Mouse (Mus musculus) lung, embryonic 15.5 days (tissue): Measurements from ENCODE around the gene Adamts4. TPM values are rescaled to one million over a fixed set of nuclear protein-coding genes. Genes with fewer than 3 reads are reported as not detected.

Experiments
- ATAC-seq: fragments of 200-750 bp; cut with Nextera tagmentation; 2 replicates; pipeline ENCODE4 v1.8.0; 2017; ENCODE audit warnings: moderate number of reproducible peaks, borderline replicate concordance; ENCODE audit not compliant: low FRiP score, low TSS enrichment; ENCODE audit errors: extremely low read depth
- H3K27ac ChIP-seq: fragments of 300-500 bp; sonication (generic); 2 replicates; pipeline ENCODE4 v1.5.1; 2015; ENCODE audit warnings: moderate library complexity, mild to moderate bottlenecking, inconsistent platforms
- H3K27me3 ChIP-seq: fragments of 300-500 bp; sonication (generic); 2 replicates; pipeline ENCODE4 v1.6.1; 2015; ENCODE audit warnings: inconsistent platforms
- H3K36me3 ChIP-seq: fragments of 300-500 bp; sonication (generic); 2 replicates; pipeline ENCODE4 v1.6.1; 2015; ENCODE audit warnings: inconsistent platforms
- H3K4me1 ChIP-seq: fragments of 300-500 bp; sonication (generic); 2 replicates; pipeline ENCODE4 v1.6.1; 2015; ENCODE audit warnings: inconsistent platforms
- H3K4me2 ChIP-seq: fragments of 300-500 bp; sonication (generic); 2 replicates; pipeline ENCODE4 v1.6.1; 2015; ENCODE audit warnings: inconsistent platforms, mild to moderate bottlenecking, moderate library complexity
- H3K4me3 ChIP-seq: fragments of 300-500 bp; sonication (generic); 2 replicates; pipeline ENCODE4 v1.5.1; 2015; ENCODE audit warnings: mild to moderate bottlenecking, inconsistent platforms
- H3K9ac ChIP-seq: fragments of 300-500 bp; sonication (generic); 2 replicates; pipeline ENCODE4 v1.6.1; 2015; ENCODE audit warnings: inconsistent platforms
- H3K9me3 ChIP-seq: fragments of 300-500 bp; sonication (generic); 2 replicates; pipeline ENCODE4 v1.6.1; 2016; ENCODE audit warnings: inconsistent platforms
- WGBS: fragments of 180-500 bp; shearing (Covaris S2); methylation state at CpG from one replicate; pipeline ENCODE4 v1.1.7; 2015; 5-methylcytosine and 5-hydroxymethylcytosine counted together
- polyA plus RNA-seq: library from polyadenylated mRNA; unstranded; fragments of >200 nt; fragmentation: Nextera tagmentation; extraction: Ambion mirVana; gene quantifications from 2 replicates; pipeline ENCODE4 v1.2.1, GENCODE M21; 2015

Gene Adamts4
- polyA plus RNA-seq, 1 experiment from 2014 or later: 9.6 TPM

DNA sequence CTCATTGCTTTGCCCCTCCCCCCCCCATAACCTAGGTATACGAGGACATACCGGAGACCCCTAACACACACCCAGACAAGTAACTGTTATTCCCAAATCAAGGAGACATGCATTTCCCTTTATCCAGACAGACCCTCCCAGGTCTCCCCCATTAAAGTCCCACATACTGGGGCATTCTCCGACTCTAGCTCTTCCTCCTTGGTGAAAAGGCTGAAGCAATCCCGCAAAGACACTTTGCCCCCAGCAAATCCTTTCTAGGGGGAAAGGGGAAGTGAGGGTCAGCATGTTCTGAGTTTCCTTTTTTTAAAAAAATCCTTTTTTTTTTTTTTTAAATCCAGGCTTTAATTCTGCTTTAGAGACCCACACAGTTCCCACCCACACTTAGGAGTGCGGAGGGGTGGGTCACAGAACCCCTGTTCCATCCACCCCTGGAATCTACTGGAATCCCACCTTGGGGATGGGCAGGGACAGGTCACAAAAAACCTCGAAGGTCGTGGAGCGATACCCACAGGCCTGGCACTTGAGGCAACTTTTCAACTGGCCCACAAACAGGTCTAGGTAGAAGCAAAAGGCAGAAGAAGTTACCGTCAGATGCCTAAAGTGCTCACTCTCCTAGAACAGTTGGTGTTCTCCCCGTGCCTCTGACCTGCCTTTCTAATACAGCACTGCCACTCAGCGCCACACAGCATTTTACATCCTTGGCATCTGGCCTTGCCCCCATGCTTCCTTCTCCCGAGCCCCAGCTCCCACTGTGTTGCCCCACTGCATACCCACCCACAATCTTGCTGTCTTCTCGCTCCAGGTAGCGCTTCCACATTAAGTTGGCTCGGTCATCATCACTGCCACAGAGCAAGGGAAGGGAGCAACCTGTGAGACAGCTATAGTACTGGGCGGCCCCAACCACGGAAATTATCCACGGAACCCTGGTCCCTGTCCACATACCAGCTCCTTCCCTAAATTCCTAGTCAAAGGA is 33.3 kb downstream of the Adamts4 start:
- Histone ChIP-seq H3K27ac (no peak overlapping the region), H3K4me3 (no peak overlapping the region), H3K4me1 (peaks cover 36% of the 10 kb centered on the region), H3K9me3 (no peaks in the 10 kb centered on the region), H3K27me3 (no peaks in the 10 kb centered on the region), H3K9ac (no peak overlapping the region), H3K36me3 (peaks cover 47% of the 10 kb centered on the region), H3K4me2 (no peak overlapping the region)
- WGBS: 92% methylated on average over 18 of the region's 18 CpGs
- no peak for ATAC-seq

DNA sequence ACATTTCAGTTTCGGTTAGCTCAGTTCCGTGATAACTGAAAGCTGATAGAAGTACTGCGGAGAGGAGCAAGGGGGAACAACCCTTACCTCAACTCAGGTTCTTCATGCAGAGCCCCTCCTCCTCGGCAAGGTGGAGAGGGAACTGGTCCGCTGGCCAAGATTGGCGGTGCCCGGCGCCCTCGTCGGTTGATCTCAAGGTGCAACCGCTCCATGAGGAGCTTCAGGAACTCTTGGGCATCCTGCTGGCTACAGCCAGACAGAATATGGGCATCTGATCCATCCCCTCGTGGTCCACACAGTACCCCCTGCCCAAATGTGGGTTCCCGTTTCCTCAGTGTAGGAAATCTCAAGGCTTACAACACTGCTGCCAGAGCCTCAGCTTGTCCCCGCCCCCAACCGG is 34.3 kb downstream of the Adamts4 start:
- Histone ChIP-seq H3K9me3 (no peaks in the 10 kb centered on the region), H3K27ac (no peak overlapping the region), H3K4me3 (no peak overlapping the region), H3K4me2 (no peak overlapping the region), H3K27me3 (no peaks in the 10 kb centered on the region), H3K9ac (no peak overlapping the region), H3K4me1 (peaks cover 34% of the 10 kb centered on the region), H3K36me3 (peaks cover 54% of the 10 kb centered on the region)
- WGBS: 91% methylated on average over 15 of the region's 15 CpGs
- ATAC-seq: no peak

DNA sequence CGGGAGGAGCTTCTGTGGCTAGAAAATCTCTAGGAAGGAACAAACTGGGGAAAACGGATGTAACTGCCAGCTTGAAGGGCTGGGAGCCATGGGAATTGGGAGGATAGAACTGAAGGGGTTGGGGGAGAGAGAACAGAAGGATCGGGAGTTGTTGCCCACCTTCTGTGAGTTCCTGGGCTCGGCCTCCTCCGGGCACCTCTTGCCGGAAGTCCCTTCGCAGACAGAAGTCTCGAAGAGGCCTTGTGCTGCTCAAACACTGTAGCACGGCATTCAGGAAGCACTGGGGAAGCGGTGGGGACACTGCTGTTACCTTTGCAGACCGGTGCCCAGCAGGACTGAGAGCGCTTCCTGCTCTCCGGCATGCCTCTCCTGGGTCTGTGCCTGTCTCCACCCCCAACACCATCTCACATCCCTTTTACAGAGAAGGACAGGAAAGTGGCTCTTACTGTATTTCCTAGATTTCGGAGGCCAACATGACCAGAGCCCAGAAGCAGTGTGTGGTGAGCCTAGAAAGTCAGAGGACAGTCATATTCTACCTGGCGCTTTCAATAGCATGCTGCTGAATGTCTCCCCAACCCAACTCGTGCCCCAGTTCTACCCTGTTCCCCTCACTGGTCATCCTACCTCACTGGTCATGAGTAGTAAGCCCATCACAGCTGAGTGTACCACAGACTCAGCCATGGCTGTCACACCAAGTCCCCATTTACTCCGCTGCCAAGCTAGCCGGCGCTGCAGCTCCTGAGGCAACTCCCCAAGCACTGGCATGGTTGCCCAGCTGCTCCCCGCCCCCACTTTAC is 35.1 kb downstream of the Adamts4 start:
- WGBS: 82% methylated on average over 20 of the region's 20 CpGs

DNA sequence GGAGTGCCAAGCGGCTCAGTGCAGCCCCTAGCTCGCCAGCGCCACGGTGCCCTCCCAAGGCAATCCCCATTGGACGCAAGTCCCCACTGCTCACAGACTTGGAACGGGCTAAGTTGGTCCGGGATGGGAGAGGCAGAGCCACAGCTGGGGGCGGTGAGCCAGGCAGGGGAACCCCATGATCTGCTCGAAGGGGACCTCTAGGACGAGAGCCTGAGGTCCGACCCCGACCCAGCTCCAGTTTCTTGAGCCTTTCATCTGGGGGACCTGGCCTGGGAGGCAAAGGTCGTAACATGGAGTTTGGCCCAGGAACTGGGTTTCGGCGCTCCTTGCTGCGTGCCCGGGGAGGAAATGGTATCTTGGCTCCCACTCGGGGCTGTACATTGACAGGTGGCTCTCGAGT is 36.3 kb downstream of the Adamts4 start:
- no peak overlapping the region; the same call in 1 of the 2 replicates for H3K9ac ChIP-seq
- peaks cover 25% of the 10 kb centered on the region for H3K4me1 ChIP-seq
- no peak for ATAC-seq
- H3K27ac ChIP-seq: no peak overlapping the region
- peak overlapping the region; percentile 99 for H3K4me3 ChIP-seq
- WGBS: 91% methylated on average over 19 of the region's 19 CpGs
- H3K4me2 ChIP-seq: peak overlapping the region; percentile 69
- no peaks in the 10 kb centered on the region for H3K27me3 ChIP-seq
- H3K36me3 ChIP-seq: peaks cover 61% of the 10 kb centered on the region
- no peaks in the 10 kb centered on the region for H3K9me3 ChIP-seq

More for the DNA sequence above, 35.1 kb downstream of the Adamts4 start:
- no peak for ATAC-seq
- Histone ChIP-seq H3K9me3 (no peaks in the 10 kb centered on the region), H3K27ac (no peak overlapping the region), H3K4me1 (peaks cover 26% of the 10 kb centered on the region), H3K9ac (no peak overlapping the region), H3K4me3 (no peak overlapping the region), H3K27me3 (no peaks in the 10 kb centered on the region), H3K4me2 (no peak overlapping the region), H3K36me3 (peaks cover 61% of the 10 kb centered on the region)

DNA sequence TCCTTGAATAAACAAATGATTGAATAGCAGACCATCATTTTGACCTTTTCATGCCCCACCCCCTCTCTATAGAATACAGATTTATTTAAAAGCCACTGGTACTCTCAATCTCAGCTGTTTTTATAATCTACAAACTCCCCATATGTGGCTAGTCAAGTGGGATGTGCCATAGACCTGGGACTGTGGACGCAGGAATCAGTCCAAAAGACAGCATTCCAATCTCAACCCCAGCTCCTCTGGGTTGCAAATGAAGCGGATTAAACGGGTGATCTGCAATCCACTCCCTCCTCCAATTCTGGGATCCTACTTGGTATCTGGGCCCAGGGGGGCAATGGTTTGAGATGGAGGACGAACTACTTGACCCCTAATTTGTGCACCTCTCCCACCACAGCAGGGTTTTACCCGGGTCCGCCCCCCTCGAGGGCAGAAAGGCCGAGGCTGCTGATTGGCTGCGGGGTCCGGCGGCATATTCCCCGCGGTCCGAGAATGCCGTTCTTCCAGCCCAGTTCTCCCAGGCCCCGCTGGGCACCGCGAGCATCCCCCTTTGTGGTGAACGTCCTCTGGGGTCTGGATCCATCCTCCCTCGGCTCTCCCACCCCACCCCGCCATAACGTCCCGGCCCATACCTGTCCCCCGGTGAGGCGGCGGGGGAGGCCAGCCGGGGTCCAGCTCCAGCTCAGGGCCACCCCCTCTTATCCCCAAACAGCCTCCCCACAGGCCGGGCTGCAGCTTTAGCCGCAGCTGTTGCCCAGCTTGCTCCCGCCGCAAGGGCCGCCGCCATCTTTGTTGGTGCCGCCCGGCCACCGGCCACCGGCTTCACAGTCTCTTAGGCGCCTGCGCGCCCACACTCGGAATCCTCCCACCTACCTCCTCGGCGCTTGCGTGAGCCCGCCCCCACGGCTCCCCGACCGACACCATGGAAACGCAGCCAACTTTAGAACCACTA is 37.2 kb downstream of the Adamts4 start, which contains the start of gene Usp21:
Gene Usp21, minus strand, starts transcription at position 856 of the 946 bp plus-strand sequence.
- no peaks in the 10 kb centered on the region for H3K27me3 ChIP-seq
- ATAC-seq: peak; percentile 94
- no peaks in the 10 kb centered on the region for H3K9me3 ChIP-seq
- H3K9ac ChIP-seq: peak within 1 kb of the TSS; percentile 99
- H3K4me2 ChIP-seq: peak within 1 kb of the TSS; percentile 69
- WGBS: under 1% methylated on average over 45 of the region's 49 CpGs
- peak within 1 kb of the TSS; percentile 92 for H3K27ac ChIP-seq
- H3K36me3 ChIP-seq: peaks cover 58% of the 10 kb centered on the region
- peak within 1 kb of the TSS; percentile 99 for H3K4me3 ChIP-seq
- H3K4me1 ChIP-seq: peaks cover 18% of the 10 kb centered on the region

DNA sequence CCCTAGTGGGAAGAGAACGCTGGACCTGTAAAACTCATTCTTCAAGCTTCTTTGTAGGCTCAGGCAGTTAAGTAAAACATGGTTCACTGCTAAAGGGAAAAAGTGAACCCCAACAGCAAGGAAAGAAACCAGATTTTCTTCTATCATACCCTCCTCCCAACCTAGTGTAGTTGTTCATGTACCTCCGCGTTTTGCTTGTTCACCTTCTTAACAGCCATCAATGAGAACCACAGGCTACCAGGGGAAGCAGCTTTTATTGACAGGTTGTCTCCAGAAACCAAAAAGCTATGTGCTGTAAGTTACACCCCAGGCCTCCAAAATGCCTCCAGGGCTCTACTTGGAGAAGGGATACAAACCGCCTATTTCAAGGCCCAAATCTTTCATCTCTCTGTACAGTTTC is 38.1 kb downstream of the Adamts4 start:
- H3K9me3 ChIP-seq: no peaks in the 10 kb centered on the region
- peaks cover 49% of the 10 kb centered on the region for H3K36me3 ChIP-seq
- peak overlapping the region; percentile 99 for H3K4me3 ChIP-seq
- peak overlapping the region; percentile 69 for H3K4me2 ChIP-seq
- 64% methylated on average over 4 of the region's 4 CpGs for WGBS
- no peak for ATAC-seq
- H3K27me3 ChIP-seq: no peaks in the 10 kb centered on the region
- peak overlapping the region; percentile 41; the same call in 1 of the 2 replicates for H3K9ac ChIP-seq
- peaks cover 21% of the 10 kb centered on the region for H3K4me1 ChIP-seq
- peak overlapping the region; percentile 57; the same call in 1 of the 2 replicates for H3K27ac ChIP-seq

DNA sequence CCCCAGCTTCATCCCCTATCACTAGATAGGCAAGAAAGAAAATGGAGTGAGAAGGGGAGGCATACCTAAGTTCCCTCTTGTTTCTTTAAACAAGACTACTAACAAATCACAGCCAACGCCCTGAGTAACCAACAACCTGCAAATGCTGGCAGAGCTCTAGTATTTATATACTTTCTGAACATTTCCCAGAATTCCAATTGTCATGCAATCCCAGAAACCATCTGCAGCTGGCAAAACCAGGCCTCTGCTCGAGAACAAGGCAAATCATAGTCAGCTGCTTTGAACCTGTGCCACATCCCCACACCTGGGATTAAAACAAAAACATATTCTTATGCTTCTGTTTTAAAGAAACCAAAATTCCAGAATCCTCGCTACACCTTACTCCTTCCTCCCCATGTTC is 43.1 kb downstream of the Adamts4 start:
- Histone ChIP-seq H3K36me3 (peaks cover 18% of the 10 kb centered on the region), H3K9me3 (no peaks in the 10 kb centered on the region), H3K27me3 (no peaks in the 10 kb centered on the region; the same call in 1 of the 2 replicates), H3K4me2 (peak overlapping the region; percentile 70), H3K4me3 (peak overlapping the region; percentile 74), H3K27ac (no peak overlapping the region), H3K4me1 (peaks cover 11% of the 10 kb centered on the region; the same call in 1 of the 2 replicates), H3K9ac (no peak overlapping the region; the same call in 1 of the 2 replicates)
- WGBS: 65% methylated on average over 3 of the region's 3 CpGs
- no peak for ATAC-seq

DNA sequence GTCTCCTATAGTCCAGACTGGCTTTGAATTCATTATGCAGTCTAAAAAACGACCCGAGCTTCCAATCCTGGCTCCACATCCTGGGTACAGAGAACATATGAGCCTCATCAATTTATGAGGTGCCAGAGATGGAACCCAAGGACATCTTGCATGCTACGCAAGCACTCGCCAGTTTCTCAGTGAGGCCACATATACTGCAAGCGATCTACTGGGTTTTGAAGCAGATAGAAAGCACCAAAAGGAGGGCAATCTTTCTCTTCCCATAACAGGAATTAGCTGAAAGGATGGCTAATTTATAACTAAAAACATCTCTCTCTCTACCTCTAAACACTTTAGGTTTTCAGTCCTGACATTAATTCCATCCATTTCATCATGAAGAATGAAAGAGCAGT is 43.7 kb downstream of the Adamts4 start:
- Histone ChIP-seq H3K4me2 (peak overlapping the region; percentile 70), H3K4me3 (peak overlapping the region; percentile 74), H3K36me3 (peaks cover 12% of the 10 kb centered on the region), H3K4me1 (peaks cover 9% of the 10 kb centered on the region; the same call in 1 of the 2 replicates), H3K27me3 (no peaks in the 10 kb centered on the region; the same call in 1 of the 2 replicates), H3K9me3 (no peaks in the 10 kb centered on the region), H3K9ac (peak overlapping the region; percentile 81), H3K27ac (peak overlapping the region; percentile 95)
- no peak for ATAC-seq
- WGBS: 15% methylated on average over 5 of the region's 5 CpGs

DNA sequence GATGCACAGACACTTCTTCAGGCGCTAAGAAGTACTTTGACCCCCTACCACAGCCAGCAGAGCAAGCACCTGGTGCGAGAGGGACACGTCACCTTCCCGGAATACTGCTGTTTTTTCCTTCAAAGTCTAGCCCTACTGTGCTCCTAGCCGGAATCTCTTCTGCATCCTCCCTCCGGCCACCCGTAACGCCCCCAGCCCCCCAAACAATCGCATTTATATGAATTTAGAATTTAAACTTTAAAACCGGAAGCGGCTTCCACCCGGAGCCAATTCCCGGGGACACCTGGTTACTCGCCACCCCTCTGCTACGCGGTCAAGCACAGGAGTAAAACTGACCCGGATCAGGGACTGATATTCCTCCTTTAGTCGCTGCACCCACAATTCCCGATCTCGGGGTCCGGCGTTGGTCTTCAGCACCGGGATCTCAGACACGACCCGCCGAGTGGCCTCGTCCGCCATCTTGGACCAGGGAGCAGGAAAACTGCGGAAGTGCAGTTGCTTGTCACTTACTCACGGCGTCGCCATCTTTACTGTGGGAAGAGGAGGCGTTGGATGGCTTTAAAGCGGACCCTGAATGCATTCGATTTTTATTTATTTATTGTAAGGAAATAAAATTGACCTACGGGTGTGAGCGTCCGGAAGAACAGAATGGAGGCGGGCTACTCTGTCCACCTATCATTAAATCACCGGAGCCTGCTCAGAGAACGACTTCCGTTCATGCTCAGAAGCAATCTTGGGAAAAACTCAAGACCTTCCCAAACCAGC is 44.3 kb downstream of the Adamts4 start, which contains the start of gene Ufc1:
Gene Ufc1, minus strand, starts transcription at position 727 of the 765 bp plus-strand sequence.
- Histone ChIP-seq H3K27me3 (no peaks in the 10 kb centered on the region; the same call in 1 of the 2 replicates), H3K4me2 (peak within 1 kb of the TSS; percentile 70), H3K9me3 (no peaks in the 10 kb centered on the region), H3K4me3 (peak within 1 kb of the TSS; percentile 74), H3K27ac (peak within 1 kb of the TSS; percentile 95), H3K36me3 (peaks cover 6% of the 10 kb centered on the region; the same call in 1 of the 2 replicates), H3K4me1 (peaks cover 9% of the 10 kb centered on the region; the same call in 1 of the 2 replicates), H3K9ac (peak within 1 kb of the TSS; percentile 81)
- ATAC-seq: peak; percentile 86
- under 1% methylated on average over 42 of the region's 42 CpGs for WGBS

DNA sequence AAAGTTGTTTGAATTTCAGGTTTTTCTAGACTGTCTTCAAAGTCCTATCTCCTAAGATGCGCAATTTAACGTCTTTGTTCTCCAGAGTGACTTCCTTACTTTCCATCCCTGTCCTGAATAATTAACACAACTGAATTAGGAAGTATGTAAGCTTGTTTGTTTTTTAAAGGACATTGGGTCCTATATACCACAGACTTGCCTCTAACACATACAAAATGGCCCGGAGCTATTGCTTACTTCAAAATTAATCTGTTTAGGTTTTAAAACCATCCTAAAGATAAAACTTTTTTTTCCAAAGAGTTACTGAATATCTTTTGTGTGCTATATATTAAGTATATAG is 44.8 kb downstream of the Adamts4 start:
- Histone ChIP-seq H3K36me3 (peaks cover under 1% of the 10 kb centered on the region; the same call in 1 of the 2 replicates), H3K4me1 (peaks cover 9% of the 10 kb centered on the region; the same call in 1 of the 2 replicates), H3K9me3 (no peaks in the 10 kb centered on the region), H3K4me2 (peak overlapping the region; percentile 70), H3K9ac (peak overlapping the region; percentile 81), H3K27ac (peak overlapping the region; percentile 95), H3K4me3 (peak overlapping the region; percentile 74), H3K27me3 (no peaks in the 10 kb centered on the region; the same call in 1 of the 2 replicates)
- peak; percentile 4; the same call in 1 of the 2 replicates for ATAC-seq
- WGBS: 13% methylated on average over 3 of the region's 3 CpGs
